Mouse (Mus musculus) olfactory bulb, adult 2 months (tissue): ENCODE measurements around the gene Lyst. TPM values are rescaled to one million over a fixed set of nuclear protein-coding genes. Genes with fewer than 3 reads are reported as not detected.

Experiments used
- H3K27ac ChIP-seq: fragments of 200-500 bp; 2 replicates; pipeline ENCODE4 v1.5.1; 2012; ENCODE audit warnings: low read depth, low read length; ENCODE audit not compliant: insufficient read depth
- H3K4me1 ChIP-seq: fragments of 200-500 bp; 2 replicates; pipeline ENCODE4 v1.6.1; 2012; ENCODE audit warnings: low read length; ENCODE audit not compliant: control insufficient read depth, insufficient read depth
- H3K4me3 ChIP-seq: fragments of 200-500 bp; 2 replicates; pipeline ENCODE4 v1.5.1; 2012; ENCODE audit warnings: mild to moderate bottlenecking, low read depth, low read length, moderate library complexity; ENCODE audit not compliant: insufficient read depth
- CTCF ChIP-seq: fragments of 200-500 bp; IDR thresholded peaks from 2 replicates; pipeline ENCODE4 v1.5.1; 2012; ENCODE audit warnings: low read depth, mild to moderate bottlenecking, low read length, moderate library complexity; ENCODE audit not compliant: insufficient read depth
- POLR2A ChIP-seq: fragments of 200-500 bp; IDR thresholded peaks from 2 replicates; pipeline ENCODE4 v1.6.1; 2012; ENCODE audit warnings: mild to moderate bottlenecking, low read depth, low read length, moderate library complexity; ENCODE audit not compliant: insufficient read depth
- WGBS: fragments of 180-500 bp; shearing (Covaris S2); methylation state at CpG from one replicate; pipeline ENCODE4 v1.1.7; 2018; 5-methylcytosine and 5-hydroxymethylcytosine counted together
- polyA plus RNA-seq: library from polyadenylated mRNA; stranded (reverse); fragments of >200 nt; gene quantifications from 2 replicates; pipeline ENCODE4 v1.2.4, GENCODE M21; 2012; ENCODE audit warnings: low replicate concordance; ENCODE audit not compliant: missing spikeins, insufficient read depth, insufficient read length

Gene Lyst
- polyA plus RNA-seq, 1 experiment = 50.5 TPM

GRCm38 (mm10) chr13:13587653-13588184, 2.5 kb upstream of the Lyst start:
- H3K4me1 ChIP-seq = no peaks in the 10 kb centered on the region
- 75% methylated on average over 1 of the region's 1 CpGs for WGBS
- H3K27ac ChIP-seq = no peak overlapping the region
- TF ChIP-seq CTCF (no peak), POLR2A (no peak)
- H3K4me3 ChIP-seq = no peak overlapping the region

- Histone ChIP-seq H3K4me3 (no peak overlapping the region), H3K4me1 (no peaks in the 10 kb centered on the region), H3K27ac (no peak overlapping the region)
- WGBS = 97% methylated on average over 1 of the region's 1 CpGs
- no peak for TF ChIP-seq CTCF
- no peak for TF ChIP-seq POLR2A
Measured at GRCm38 (mm10) chr13:13588518-13588917, 1.7 kb upstream of the Lyst start.

DNA sequence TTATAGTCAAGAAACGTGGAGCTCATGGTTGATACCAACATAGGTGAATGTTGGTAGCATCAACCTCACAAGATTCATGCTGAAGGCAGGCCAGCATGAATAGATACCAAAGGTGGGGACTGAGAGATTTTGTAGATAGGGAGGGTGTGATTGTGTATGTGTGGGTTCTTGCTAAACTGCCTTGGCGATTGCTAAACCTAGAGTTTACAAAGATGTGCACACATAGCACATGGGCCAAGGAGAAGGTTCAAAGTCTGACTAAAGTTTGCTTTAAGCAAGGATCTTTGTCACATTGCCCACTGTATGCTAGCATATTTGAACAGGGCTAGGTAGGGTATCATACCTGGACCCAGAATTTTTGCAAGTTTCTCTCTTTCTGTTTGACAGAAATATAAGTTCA, 1.2 kb upstream of the Lyst start:
- H3K4me3 ChIP-seq = no peak overlapping the region
- H3K27ac ChIP-seq = no peak overlapping the region
- H3K4me1 ChIP-seq = no peaks in the 10 kb centered on the region
- 95% methylated on average over 2 of the region's 2 CpGs for WGBS
- TF ChIP-seq CTCF = no peak
- no peak for TF ChIP-seq POLR2A

DNA sequence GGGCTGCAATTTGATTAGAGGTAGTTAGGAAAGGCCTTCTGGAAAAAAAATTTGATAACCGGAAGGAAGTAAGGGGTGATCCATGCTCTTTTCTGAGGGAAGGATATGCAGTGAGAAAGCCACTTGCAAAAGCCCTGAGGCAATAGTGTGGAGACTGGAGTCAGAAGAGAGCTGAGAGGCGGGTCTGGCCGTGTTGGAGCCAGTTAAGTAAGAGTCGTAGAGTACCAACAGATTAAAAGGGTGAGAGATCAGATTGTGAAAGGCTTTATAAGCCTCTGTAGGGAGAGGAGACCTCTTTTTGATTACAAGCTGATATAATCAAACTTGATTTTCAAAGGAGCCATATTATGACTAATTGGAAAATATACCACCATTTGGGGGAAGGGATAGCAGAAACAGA, 1.7 kb downstream of the Lyst start:
- no peak for TF ChIP-seq POLR2A
- TF ChIP-seq CTCF = no peak
- Histone ChIP-seq H3K27ac (no peak overlapping the region), H3K4me3 (no peak overlapping the region), H3K4me1 (no peaks in the 10 kb centered on the region)
- 27% methylated on average over 4 of the region's 4 CpGs for WGBS

DNA sequence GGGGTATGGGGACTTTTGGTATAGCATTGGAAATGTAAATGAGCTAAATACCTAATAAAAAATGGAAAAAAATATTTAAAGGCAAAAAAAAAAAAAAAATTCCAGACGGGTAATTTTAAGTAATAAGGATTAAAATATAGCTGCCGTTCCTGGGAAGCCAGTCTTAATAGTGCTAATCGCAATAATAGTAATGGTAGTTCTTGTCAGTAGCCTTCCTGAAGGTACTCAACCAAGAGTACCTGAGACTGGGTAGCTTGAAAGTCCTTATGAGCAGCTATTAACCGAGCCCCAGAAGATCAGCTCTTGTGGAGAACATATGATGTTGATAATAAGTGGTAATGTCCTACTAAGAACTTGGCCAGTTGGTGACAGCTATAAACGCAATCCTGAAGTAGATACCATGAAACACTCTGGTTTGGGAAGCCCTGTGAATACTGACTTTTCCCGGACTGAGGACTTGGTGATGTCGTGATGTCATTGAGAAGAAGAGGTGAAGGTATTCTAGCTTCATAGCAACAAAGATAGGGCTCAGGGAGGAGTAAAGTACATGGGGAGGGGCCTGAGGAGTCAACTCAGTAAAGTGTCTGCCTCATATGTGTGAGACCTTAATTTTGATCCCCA, 6.3 kb downstream of the Lyst start:
- H3K4me3 ChIP-seq = no peak overlapping the region
- TF ChIP-seq CTCF = no peak
- TF ChIP-seq POLR2A = no peak
- H3K4me1 ChIP-seq = no peaks in the 10 kb centered on the region
- no peak overlapping the region for H3K27ac ChIP-seq
- WGBS = 94% methylated on average over 7 of the region's 7 CpGs

DNA sequence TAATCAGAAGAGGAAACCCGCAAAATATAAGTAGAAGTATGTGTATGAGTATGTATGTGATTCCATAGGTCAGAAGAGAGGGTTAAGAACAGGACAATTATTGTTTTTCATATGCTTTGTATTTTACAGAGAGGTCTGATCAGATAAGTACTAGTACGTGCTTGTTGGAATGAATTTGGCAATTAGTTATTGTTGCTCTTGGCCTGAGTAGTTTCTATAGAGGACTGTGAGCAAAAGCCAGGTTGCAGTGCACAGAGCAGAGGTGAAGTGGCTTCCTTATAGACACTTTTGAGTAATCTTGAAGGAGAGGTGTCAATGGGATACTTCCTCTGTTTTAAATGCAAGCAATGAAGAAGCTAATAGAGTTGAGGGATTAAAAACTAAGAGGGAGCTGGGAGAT, 7.7 kb downstream of the Lyst start:
- no peaks in the 10 kb centered on the region for H3K4me1 ChIP-seq
- no peak overlapping the region for H3K27ac ChIP-seq
- H3K4me3 ChIP-seq = no peak overlapping the region
- TF ChIP-seq CTCF = no peak
- no peak for TF ChIP-seq POLR2A
- 75% methylated on average over 2 of the region's 2 CpGs for WGBS

DNA sequence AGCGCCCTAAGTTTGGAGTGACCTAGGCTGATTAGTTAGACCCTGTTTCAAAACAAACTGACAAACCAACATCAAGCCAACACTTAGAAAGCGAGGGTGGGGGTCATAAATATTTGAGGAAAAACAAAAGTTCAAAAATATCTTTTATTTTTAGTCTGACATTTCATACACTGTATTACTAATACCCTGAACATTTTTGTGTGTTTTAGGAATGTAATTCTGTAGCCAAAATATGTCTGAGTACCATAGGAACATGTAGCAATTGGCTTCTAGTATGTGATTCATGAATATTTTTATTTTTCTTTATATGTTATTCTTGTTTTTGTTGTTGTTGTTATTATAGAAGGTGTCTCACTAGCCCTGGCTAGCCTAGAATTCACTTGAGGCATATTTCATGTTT, 11.2 kb downstream of the Lyst start:
- Histone ChIP-seq H3K27ac (no peak overlapping the region), H3K4me1 (no peaks in the 10 kb centered on the region), H3K4me3 (no peak overlapping the region)
- no peak for TF ChIP-seq CTCF
- 94% methylated on average over 2 of the region's 2 CpGs for WGBS

GRCm38 (mm10) chr13:13606149-13606548, 16.0 kb downstream of the Lyst start:
- no peaks in the 10 kb centered on the region for H3K4me1 ChIP-seq
- H3K27ac ChIP-seq = no peak overlapping the region
- H3K4me3 ChIP-seq = no peak overlapping the region
- TF ChIP-seq POLR2A (no peak), CTCF (no peak)

- TF ChIP-seq POLR2A (no peak), CTCF (no peak)
- no peak overlapping the region for H3K4me3 ChIP-seq
- H3K4me1 ChIP-seq = no peaks in the 10 kb centered on the region
- 59% methylated on average over 1 of the region's 1 CpGs for WGBS
- no peak overlapping the region for H3K27ac ChIP-seq
Measured at GRCm38 (mm10) chr13:13608311-13608710, 18.1 kb downstream of the Lyst start.

- TF ChIP-seq POLR2A (no peak), CTCF (no peak)
- WGBS = 86% methylated on average over 2 of the region's 2 CpGs
- H3K4me1 ChIP-seq = no peaks in the 10 kb centered on the region
Measured at GRCm38 (mm10) chr13:13609655-13610054, 19.5 kb downstream of the Lyst start.

More at GRCm38 (mm10) chr13:13609655-13610054, 19.5 kb downstream of the Lyst start:
- no peak overlapping the region for H3K27ac ChIP-seq
- no peak overlapping the region for H3K4me3 ChIP-seq
